Mouse (Mus musculus) WW6 (cell line): ENCODE results near the gene Mob3b.

Experiments used
- DNase-seq: peaks from one replicate; pipeline ENCODE4 v3.0.0-alpha.2; 2013; ENCODE audit warnings: low read depth, low spot score

Gene Mob3b

DNA sequence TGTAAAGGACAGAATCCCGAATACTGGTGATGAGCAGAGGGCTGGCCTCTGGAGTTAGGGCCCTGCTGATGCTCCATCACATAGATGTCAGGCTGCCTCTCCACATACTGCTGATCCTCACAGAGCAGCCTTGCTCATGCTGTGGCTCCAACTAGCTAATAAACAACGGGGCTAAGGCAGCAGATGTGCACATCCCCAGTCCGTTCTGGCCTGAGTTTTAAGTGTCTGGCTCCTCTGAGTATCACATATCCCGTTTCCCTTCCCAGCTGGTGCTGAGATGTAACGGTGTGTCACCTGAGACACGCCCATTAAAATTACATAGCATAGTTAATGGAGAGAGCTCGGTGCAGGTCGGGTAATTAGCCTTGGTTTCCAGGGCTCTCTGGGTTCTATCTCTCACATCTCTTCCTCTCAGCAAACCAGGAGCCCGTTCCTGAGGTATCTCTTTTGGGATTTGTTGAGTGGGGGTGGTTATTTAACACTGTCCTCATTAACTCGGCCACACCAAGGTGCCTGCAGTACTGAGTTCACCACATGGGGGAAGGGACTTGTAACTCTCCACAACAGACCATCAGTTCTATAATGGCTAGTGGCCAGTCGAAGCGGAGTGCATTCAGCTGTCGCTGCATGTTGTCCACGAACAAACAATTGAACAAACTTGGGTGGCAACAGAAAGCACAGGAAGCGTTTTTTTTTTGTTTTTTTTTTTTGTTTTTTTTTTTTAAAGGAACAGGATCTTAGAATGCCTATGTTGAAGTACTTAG is 92.0 kb downstream of the Mob3b start:
- DNase-seq, result no peak

DNA sequence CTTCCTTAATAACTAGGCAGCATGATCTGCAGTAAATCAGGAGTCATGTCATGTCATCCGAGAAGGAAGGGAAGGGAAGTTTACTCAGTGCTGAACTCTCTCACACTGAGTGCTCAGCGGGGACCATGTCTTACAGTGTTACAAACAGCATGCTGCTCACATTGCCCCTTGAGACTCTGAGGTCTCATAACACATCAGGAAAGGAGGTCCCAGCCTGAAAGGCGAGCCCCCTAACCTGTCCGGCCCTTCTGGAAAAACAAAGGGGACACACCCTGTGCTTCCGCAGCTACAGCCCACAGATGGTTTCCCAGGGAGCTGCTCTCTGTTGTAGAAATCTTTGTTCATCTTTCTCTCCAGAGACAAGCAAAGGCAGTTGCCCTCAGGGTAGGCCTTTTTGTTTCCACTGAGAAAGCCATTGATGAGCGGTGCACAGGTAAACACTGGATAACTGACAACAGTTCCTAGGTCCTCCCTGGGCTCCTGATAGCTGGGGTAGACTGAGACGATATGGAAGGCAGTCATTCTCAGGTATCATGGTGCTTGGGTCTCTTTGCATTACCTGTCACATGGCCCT is 94.1 kb downstream of the Mob3b start:
- DNase-seq, result peak; percentile 29

DNA sequence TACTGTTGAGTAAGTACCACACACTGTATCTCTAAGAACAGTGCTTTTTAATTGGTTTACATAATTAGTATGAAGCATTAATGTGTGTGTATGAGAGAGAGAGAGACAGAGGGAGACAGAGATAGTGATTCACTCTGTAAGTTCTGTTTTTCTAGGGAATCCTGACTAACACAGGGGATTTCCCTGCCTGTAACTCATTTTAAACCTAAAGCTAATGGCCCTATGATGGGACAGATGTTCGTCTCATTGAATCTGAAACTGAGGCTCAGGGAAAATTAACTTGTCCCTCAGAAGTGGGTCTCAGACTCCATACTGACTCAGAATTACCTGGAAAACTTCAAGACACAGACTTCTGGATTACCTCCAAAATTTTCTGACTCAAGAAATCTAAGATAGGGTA is 96.3 kb downstream of the Mob3b start:
- no peak for DNase-seq

DNA sequence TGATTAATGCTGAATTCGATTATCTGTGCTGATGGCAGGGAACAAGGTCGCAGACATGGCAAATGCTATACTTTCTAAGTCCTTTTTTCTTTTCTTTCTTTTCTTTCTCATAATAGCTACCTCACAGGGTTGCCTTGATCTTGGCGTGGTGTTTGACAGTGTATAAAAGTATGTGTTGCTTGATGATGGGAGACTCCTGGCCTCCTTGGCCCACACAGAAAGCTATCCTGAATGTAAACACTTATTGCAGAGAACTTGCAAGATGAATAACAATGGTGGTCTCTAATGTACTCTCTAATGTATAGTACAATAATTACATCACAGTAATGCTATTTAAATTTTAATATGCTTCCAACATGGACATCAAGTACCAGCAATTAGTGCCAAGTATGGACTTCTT is 96.9 kb downstream of the Mob3b start:
- no peak for DNase-seq

DNA sequence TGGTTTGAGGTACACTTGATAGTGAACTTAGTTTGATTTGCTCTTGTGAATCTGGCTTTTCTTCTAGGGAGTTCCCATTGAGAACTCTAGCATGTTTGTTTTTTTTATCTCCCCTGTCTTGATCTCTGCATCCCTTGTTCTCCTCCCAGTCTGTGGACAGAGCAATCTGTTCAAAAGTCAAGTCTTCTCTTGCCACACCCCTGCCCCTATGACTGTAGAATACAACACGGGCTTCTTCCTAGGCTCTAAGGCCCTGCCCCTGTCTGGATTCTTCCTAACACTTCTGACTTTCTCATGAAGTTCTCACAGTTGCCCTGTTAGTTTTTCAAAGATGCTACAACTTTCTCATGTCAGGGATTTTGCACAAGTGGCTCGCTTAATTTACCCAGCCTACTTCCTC is 102.9 kb downstream of the Mob3b start:
- no peak for DNase-seq

DNA sequence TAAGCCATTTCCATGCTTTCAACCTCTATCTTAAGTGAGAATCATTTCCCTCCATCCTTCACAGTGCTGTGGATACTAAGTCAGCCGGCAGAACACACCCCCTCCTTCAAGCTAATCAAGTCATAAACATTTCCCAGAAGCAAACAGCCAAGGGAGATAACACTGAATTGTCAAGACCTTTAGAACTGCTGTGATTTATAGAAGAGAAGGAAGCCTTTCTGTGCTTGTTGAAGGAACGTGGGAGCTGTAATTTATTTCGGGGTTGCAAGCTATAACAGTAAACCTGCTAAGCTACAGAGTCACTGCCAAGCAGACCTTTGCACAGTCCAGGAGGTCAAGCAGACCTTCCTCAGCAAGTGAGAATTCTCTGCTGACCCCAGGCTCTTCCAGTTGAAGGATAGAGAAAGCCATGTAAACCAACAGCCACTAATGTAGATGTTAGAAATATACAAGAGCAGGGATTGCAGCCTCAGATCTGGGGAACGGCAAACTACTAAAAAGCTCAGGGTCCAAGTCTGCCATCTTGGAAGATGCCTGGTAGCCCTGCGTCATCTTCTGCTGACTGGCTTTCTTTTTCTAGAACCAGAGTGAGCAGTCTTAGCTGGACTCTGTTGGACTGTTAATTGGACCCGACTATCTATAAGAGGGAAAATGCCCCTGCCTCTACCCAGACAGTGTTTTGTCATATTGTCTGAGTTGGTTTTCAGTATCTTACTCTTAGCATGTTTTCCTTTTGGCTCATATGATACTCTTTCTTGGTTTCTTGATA is 104.9 kb downstream of the Mob3b start:
- DNase-seq, result no peak

DNA sequence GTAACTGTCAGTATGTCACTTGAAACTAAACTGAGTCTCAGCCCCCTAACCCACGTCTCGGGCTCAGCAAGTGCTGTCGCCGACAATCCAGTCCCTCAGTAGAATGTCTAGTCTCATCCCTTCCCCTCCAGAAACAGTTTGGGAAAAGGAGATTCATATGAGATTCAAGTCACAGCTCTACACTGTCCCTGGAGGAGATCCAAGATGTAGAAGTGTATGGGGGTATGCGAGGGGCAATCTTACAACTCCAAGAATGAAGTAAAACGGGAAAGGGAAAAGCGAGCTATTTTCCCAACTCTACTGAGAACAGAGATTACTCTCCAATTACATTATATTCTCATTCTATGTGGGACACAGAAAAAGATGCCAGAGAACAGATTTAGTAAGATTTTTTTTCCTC is 106.1 kb downstream of the Mob3b start:
- no peak for DNase-seq

DNA sequence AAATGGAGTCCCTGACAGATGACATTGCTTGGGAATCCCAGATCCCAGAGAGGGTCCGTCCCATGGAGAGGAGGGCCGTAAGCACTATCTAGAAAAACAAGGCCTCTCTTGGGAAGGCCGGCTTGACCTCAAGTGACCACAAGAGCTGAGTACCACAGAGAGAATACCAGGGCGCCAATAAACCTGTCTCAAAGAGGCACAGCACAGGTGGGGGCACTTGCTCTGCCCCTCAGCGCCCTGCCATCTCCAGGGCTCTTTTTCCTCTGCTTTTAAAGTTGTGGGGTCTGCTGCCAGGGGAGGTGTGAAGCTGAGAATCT is 107.6 kb downstream of the Mob3b start:
- no peak for DNase-seq

DNA sequence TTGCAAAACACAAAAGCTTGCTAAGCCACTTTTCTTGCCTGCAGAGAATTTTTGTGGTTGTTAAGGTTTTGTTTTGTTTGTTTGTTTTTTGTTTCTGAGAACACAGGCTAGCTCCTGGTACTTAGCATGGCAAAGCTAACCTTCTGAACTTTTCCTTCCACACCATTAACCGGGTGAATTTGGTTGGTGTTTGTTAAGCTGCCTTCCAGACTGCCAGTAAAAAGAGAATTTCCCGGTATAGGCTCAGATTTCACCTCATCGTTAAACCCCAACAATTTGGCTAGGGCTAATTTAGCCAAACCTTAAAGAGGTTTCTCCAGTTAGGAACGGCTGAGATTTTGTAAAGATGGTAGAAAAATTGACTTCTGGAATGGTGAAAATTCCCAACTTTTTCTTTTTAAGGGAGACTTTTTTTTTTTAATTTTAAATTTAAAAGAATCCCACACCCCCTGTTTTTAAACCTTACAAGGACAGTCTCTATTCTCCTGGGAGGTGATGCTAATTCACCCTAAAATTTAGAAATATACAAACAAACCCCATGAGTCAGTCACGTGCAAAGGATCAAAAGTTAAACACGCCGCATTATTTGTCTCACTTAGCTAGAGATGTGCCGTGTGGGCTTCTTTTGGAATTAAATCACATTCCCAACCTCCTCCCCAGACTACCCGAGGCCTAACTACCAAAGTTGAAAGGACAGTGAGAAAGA is 108.1 kb downstream of the Mob3b start:
- no peak for DNase-seq

DNA sequence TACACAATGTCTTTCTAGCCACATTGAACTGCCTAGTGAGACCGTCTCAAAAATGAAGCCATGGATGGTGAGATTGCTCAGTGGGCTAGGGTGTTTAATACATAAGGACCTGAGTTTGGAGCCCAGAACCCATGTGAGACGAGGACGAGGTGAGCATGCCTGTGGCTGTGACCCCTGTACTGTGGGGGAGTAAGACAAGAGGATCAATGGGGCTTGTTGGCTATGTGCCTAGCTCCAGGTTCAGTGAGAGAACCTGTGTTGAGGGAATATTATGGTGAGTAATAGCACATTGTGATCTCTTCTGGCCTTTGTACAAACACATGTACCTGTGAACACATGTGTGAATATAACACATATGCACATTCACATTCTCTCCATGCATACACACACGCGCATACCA is 116.4 kb downstream of the Mob3b start:
- DNase-seq, result no peak

DNA sequence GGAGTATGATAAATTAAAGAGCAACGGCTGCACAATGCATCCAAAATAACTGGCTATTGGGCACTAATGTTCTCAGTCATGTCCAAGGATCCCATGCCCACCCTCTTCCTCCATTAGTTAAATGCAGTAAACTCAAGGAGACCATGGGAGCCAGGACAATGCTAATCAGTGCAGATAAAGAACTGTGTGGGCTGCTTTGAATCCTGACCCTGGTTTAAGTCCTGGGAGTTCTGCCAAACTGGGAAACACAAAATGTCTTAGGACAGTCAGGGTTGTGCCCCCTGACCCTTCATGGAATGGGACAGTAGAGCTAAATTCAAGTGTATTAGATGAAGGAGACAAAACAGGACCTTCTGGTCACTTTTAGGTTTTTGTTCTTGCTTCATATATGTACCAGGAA is 117.0 kb downstream of the Mob3b start:
- no peak for DNase-seq

DNA sequence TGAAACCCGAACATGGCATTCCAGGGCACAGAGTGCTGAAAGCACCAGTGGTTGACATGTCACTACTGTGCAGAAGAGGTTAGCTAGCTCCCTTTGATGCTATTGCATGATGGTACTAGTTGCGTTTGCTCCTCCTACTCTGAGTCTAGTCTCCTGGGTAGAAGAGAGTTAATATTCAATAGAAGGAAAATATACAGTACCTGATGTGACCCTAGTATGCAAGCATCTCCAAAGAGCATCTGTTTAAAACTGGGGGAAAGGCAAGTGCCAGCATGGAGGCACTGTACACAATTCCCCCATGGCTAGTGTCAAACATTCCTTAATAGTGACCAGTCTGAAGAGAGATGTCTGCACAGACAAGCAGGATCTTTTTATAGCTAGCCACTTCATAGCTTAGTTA is 119.5 kb downstream of the Mob3b start:
- DNase-seq, result no peak

DNA sequence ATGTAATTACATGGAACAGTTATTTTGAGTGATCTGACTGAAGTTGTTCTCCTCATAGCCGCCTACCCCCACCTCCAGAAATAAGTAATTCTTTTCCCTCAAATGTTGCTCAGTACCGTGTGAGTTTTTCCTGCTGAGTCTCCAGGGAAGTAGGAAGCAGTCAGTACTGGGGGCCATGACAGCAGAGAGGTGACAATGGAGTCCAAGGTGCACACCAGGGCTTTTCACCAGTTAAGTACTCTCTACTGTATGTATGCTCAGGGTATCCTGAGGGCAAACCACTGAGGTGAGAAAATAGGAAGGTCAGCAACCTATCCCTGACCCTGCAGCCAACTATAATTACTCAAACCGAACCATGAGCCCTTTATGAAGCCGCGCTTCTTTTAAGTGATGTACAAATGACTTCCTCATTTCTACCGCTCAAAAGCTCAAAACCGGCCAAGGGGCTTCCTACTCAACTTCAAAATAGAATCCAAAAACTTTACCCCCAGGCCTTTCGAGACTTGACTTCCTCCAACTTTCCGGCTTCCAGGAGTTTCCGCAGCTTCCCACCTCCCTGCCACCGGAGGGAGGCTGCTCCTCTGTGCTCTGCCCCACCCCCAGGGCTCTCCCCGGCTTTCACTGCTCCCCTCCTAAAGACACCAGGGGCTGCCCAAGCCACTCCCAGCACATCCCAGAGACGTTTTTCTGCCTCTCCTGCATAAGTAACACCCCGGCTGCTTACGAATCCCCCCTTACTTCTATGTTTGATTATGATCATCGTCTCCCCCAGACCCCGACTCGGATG is 122.6 kb downstream of the Mob3b start:
- no peak for DNase-seq

DNA sequence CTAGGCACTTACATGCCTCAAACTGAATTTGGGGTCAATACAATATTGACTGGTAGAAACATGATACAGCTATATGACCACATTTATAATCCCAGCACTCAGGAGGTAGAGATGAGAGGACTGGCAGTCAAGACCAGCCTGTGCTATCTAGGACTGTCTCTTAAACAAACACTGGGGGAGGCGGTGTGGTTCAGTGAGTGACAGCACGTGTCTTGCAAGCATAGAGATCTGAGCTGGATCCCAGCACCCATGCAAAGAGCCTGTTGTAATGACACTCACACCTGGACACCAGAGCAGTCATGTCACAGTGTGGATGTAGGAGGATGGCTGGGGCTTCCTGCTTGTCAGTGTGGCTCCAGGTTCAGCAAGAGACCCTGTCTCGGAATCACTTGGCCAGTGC is 124.5 kb downstream of the Mob3b start:
- DNase-seq, result no peak

DNA sequence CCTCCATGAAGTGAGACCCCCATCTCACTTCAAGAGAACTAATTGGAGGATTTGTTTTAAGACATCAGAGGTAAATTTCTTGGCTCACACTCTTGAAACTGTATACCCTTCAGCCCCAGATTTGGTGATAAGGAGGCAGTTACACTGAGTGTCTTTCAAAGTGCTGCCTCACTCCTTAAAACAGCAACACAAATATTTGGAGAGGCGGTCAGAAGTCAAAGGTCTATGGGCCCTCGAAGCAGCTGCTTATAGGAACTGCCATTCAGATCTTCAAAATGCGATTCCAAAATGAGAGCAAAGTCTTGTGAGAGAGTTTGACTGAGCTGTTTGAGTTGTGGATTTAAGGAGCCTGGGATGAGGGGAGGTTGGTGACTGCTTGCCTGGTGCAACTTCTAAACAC is 125.7 kb downstream of the Mob3b start:
- no peak for DNase-seq

DNA sequence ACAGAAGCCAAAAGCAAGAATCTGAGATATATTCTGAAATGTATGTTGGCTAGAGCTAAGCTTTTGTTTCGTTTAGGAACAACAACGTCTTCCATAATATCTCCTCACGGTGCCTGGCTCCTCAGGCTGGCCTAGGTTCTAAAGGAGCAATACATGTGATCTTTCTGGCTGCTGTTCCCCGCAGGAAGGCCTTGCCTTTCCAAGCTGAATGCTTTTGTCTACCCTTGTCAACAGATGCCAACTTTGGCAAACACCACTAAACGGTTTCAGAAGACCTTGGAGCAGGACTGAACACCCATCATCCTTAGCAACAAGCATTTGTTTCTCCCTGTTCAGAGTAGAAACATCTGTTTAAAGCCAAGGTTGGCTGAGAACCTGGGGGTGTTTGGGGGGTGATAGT is 126.1 kb downstream of the Mob3b start:
- no peak for DNase-seq

DNA sequence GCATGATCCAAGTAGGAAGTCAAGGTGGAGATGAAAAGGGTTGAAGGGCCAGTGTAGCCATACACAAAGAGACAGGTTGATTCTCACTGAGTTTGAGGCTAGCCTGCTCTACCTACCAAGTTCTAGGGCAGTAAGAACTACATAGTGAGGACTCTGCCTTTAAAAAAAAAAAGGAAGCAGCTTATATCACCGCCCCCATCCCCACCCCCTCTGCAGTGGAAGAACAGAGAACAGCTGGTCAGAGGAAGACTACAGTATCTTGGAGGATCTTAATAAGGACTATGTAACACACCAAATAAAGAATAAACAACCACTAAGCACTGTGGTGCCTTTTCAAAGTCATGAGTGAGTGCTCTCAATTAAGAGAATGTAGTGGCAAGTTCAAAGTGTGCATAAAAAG is 138.9 kb downstream of the Mob3b start:
- no peak for DNase-seq

DNA sequence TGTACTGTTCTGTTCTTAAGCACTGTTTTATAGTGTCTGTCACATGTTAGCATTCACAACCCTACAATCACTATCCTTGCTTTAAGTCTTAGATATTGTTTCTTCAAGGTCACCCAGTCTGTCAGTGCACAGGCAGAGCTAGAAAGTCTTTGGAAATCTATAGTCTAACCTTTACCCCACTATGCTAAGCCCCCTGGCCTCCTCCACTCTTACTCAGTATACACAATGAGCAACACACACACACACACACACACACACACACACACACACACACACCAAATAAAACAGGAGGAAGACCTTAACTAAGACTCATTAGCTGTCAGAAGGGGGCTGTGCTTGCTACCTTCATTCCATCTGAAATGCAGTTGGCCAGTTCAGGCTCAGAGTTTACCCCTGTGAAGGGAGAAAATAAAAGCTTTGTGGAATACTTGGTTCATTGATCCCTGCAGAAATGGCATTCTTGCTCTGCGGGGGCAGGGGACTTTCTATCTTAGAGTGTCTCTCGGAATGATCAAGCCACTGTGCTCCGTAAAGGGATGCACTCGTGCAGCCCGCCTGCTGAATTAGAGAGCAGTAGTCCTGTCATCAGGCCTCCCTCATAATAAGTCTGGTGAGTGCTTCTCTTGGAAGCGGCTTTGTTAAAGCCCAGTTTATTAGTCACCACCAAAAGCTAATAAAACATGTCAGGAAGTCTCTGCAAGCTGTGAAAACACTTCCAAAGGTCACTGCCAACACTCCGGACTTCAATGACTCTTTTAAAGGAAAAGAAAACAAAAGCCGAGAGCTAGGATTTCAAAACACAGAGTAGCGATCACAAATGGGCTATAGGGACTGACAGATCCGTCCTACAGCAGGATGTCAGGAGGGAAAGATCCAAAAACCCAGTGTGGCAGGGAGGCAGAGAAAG is 144.6 kb downstream of the Mob3b start:
- no peak for DNase-seq

DNA sequence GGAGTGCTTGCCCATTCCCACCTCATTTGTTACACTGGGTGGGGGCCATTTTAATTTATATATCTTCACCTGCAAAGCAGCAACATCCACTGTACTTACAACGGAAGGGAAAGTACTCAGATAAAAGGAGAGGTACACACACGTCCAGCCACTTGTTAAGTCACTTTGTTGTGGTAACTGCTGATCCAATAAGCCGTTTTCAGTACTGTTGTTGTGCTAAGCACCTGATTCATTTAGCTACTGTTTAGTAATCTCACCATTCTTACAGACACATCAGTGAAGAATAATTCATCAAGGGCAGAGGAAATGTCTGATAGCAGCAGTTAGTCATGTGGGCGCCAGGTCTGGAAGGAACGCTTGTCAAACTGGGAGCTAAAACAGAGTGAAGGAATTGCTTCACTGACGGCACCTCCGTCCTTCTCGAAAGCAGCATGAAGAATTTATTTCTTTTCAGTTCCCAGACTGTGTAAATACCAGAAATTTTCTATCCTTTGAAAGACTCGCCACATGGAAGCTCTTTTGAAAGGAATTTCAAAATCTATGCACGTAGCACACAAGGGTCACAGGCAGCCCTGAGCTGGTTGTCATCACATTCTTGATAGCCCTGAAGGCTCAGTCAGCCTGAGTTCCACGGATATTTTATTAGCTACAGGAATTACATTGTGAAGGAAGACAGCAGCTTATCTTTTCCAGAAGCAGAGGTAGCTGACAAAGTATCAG is 150.6 kb downstream of the Mob3b start:
- peak; percentile 13 for DNase-seq

DNA sequence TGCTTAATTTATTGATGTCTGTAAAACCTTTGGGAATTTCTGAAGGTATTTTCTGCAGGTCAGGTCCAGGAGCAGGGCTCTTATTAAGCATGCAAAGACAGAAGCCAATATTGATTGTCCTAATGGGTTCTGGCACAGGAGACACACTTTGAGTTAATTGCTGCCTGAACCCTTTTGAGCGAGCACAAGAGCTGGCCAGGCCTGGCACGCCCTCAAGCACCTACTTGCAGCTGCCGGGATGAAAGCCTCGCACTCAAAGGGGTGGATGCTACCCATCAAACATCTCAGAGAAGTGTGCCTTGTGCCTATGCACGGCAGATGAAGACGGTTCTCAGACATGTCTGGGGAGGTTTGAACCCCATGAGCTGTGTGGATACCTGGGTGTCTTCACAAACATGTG is 151.2 kb downstream of the Mob3b start:
- DNase-seq, result peak; percentile 11
